In genomic region chr2:3947432-3947831, GRCm38 (mm10) we compare ENCODE assay signal across 34 mouse cellular contexts.
"Had no signal": no experiment of that assay in that cellular context is flagged by ENCODE, and none has a peak within 500 bp of the region (broad histone marks: within the 10 kb centered on the region; RNA-seq: fewer than 3 reads in every experiment).

No protein-coding gene starts in this region.

- H3K4me1 ChIP-seq: heart, embryonic 12.5 days; heart, embryonic 13.5 days; heart, embryonic 15.5 days; hindbrain, embryonic 10.5 days; hindbrain, embryonic 12.5 days; hindbrain, embryonic 13.5 days; hindbrain, embryonic 15.5 days; intestine, embryonic 15.5 days; kidney, embryonic 15.5 days had no signal

- H3K9ac ChIP-seq: heart, embryonic 12.5 days; heart, embryonic 13.5 days; heart, embryonic 15.5 days; hindbrain, embryonic 12.5 days; hindbrain, embryonic 13.5 days; hindbrain, embryonic 14.5 days; hindbrain, embryonic 15.5 days; intestine, embryonic 15.5 days; kidney, embryonic 15.5 days had no signal

- H3K4me2 ChIP-seq: heart, embryonic 11.5 days; heart, embryonic 12.5 days; heart, embryonic 13.5 days; heart, embryonic 15.5 days; hindbrain, embryonic 12.5 days; hindbrain, embryonic 13.5 days; hindbrain, embryonic 14.5 days; hindbrain, embryonic 15.5 days; intestine, embryonic 15.5 days; kidney, embryonic 15.5 days had no signal

- H3K27ac ChIP-seq: heart, embryonic 13.5 days; heart, embryonic 15.5 days; hindbrain, embryonic 10.5 days; hindbrain, embryonic 12.5 days; hindbrain, embryonic 13.5 days; hindbrain, embryonic 14.5 days; hindbrain, embryonic 15.5 days; hindbrain, postnatal 0 days; intestine, embryonic 15.5 days; kidney, embryonic 15.5 days; kidney, postnatal 0 days; layer of hippocampus, adult 2 months; left cerebral cortex, adult 2 months had no signal

- H3K27me3 ChIP-seq: heart, embryonic 12.5 days; heart, embryonic 13.5 days; heart, embryonic 15.5 days; hindbrain, embryonic 12.5 days; hindbrain, embryonic 13.5 days; hindbrain, embryonic 15.5 days; intestine, embryonic 15.5 days; kidney, embryonic 15.5 days had no signal

- H3K9me3 ChIP-seq: heart, embryonic 12.5 days; heart, embryonic 13.5 days; heart, embryonic 15.5 days; hindbrain, embryonic 10.5 days; hindbrain, embryonic 12.5 days; hindbrain, embryonic 13.5 days; hindbrain, embryonic 15.5 days; intestine, embryonic 15.5 days; kidney, embryonic 15.5 days had no signal

- H3K36me3 ChIP-seq: heart, embryonic 12.5 days; heart, embryonic 13.5 days; heart, embryonic 15.5 days; hindbrain, embryonic 10.5 days; hindbrain, embryonic 12.5 days; hindbrain, embryonic 13.5 days; hindbrain, embryonic 15.5 days; intestine, embryonic 15.5 days; kidney, embryonic 15.5 days had no signal

- ATAC-seq: hindbrain, embryonic 16.5 days; hindbrain, postnatal 0 days; inflammation-experienced regulatory T-cells, adult 6 months; intestine, embryonic 15.5 days; intestine, embryonic 16.5 days; intestine, postnatal 0 days had no signal

- DNase-seq: heart, postnatal 10 days; heart, postnatal 14 days; heart, postnatal 4 days; kidney, adult 11 months; kidney, adult 18-20 months; kidney, adult 2 months; kidney, adult 8-10 months; kidney, adult 9 months; kidney, postnatal 10 days; kidney, postnatal 14 days; kidney, postnatal 25 days; kidney, postnatal 36 days; kidney, postnatal 4 days; layer of hippocampus, adult 9-11 months; layer of hippocampus, postnatal 36 days had no signal

- H3K4me3 ChIP-seq: heart, embryonic 12.5 days; heart, embryonic 13.5 days; heart, embryonic 15.5 days; hindbrain, embryonic 10.5 days; hindbrain, embryonic 12.5 days; hindbrain, embryonic 13.5 days; hindbrain, embryonic 15.5 days; intestine, embryonic 15.5 days; kidney, embryonic 15.5 days; layer of hippocampus, adult 2 months; left cerebral cortex, adult 2 months had no signal
